Mouse (Mus musculus) kidney, embryonic 14.5 days (tissue): Measurements from ENCODE around the gene Rbck1. TPM values are rescaled to one million over a fixed set of nuclear protein-coding genes. Genes with fewer than 3 reads are reported as not detected.

Experiments
- ATAC-seq: fragments of 200-750 bp; cut with Nextera tagmentation; 2 replicates; pipeline ENCODE4 v1.8.0; 2017; ENCODE audit warnings: moderate number of reproducible peaks, mild to moderate bottlenecking, moderate TSS enrichment, moderate library complexity; ENCODE audit not compliant: low FRiP score, low TSS enrichment
- H3K27ac ChIP-seq: fragments of 300-500 bp; sonication (generic); 2 replicates; pipeline ENCODE4 v1.5.1; 2014; ENCODE audit warnings: low read depth, mild to moderate bottlenecking, low read length, moderate library complexity, mixed read lengths
- H3K27me3 ChIP-seq: fragments of 300-500 bp; sonication (generic); 2 replicates; pipeline ENCODE4 v1.6.1; 2014; ENCODE audit warnings: mild to moderate bottlenecking, low read length; ENCODE audit not compliant: control insufficient read depth, insufficient read depth
- H3K36me3 ChIP-seq: fragments of 300-500 bp; sonication (generic); 2 replicates; pipeline ENCODE4 v1.6.1; 2014; ENCODE audit warnings: low read length, mixed read lengths; ENCODE audit not compliant: control insufficient read depth, insufficient read depth
- H3K4me1 ChIP-seq: fragments of 300-500 bp; sonication (generic); 2 replicates; pipeline ENCODE4 v1.6.1; 2014; ENCODE audit warnings: low read length, mixed read lengths; ENCODE audit not compliant: control insufficient read depth, insufficient read depth
- H3K4me2 ChIP-seq: fragments of 300-500 bp; sonication (generic); replicated peaks from 2 replicates; pipeline ENCODE4 v1.6.1; 2014; ENCODE audit warnings: low read depth, mild to moderate bottlenecking, low read length
- H3K4me3 ChIP-seq: fragments of 300-500 bp; sonication (generic); 2 replicates; pipeline ENCODE4 v1.5.1; 2014; ENCODE audit warnings: mild to moderate bottlenecking, low read length
- H3K9ac ChIP-seq: fragments of 300-500 bp; sonication (generic); 2 replicates; pipeline ENCODE4 v1.6.1; 2014; ENCODE audit warnings: low read depth, mild to moderate bottlenecking, low read length, moderate library complexity
- H3K9me3 ChIP-seq: fragments of 300-500 bp; sonication (generic); 2 replicates; pipeline ENCODE4 v1.6.1; 2016; ENCODE audit warnings: low read length; ENCODE audit not compliant: control insufficient read depth
- WGBS: fragments of 180-500 bp; shearing (Covaris S2); extraction: QIAGEN DNeasy Blood & Tissue Kit; methylation state at CpG from one replicate; pipeline ENCODE4 v1.1.7; 2014; 5-methylcytosine and 5-hydroxymethylcytosine counted together
- polyA plus RNA-seq: library from polyadenylated mRNA; unstranded; fragments of >200 nt; fragmentation: Nextera tagmentation; extraction: Ambion mirVana; gene quantifications from 2 replicates; pipeline ENCODE4 v1.2.1, GENCODE M21; 2014

Gene Rbck1
- polyA plus RNA-seq, 1 experiment from 2014 or later, result 87.1 TPM

DNA sequence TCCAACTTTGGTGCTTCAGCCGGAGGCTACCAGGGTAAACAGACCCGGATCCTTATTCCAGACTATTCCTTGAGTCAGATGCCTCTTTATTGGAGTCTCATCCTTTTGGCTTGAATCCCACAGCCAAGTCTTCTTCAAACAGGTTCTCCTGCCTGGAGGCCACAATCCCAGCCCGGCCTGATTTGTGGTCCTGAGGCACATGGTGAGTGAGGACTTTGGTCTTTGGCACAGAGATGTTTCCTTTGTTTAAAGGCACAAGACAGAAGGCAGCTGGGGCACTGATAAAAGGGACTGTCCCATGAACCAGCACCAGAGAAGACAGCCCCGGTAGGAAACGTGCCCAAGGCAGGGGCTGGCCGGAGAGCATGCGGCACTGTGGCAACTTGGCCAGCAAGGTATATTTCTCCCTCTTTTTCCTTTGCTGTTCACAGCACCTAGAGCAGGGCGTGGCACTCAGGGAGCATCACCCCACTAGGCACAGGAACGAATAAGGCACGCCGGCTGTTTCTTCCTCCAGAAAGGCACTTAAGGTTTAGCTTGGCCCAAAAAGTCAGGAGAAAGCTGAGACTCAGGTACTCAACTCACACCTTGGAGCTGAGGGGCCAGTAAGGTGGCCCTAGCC is 5.2 kb upstream of the Rbck1 start:
- H3K27me3 ChIP-seq, result no peaks in the 10 kb centered on the region
- no peaks in the 10 kb centered on the region for H3K9me3 ChIP-seq
- no peaks in the 10 kb centered on the region for H3K36me3 ChIP-seq
- no peak overlapping the region for H3K9ac ChIP-seq
- no peaks in the 10 kb centered on the region for H3K4me1 ChIP-seq
- WGBS, result 94% methylated on average over 11 of the region's 11 CpGs
- H3K27ac ChIP-seq, result no peak overlapping the region
- H3K4me2 ChIP-seq, result no peak overlapping the region
- no peak for ATAC-seq
- H3K4me3 ChIP-seq, result no peak overlapping the region

DNA sequence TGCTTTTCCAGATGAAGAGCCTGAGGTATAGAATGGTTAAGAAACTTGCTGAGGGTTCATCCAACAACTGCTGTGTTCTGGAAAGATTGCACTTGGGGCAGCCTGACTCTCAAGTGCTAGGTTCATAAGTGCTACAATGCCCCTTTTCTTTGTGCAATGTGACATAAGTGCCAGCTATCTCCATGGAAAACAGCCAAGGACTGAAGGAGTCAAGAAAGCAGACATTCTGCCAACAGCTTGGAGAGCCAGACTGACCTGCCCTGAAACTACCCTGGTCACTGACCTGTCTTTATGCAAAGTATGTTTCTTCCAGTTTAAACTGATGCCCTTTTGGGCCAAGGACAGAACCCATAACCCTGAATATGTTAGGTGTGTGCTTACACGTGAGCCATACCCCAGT is 4.4 kb upstream of the Rbck1 start:
- ATAC-seq, result no peak
- H3K4me2 ChIP-seq, result no peak overlapping the region
- no peaks in the 10 kb centered on the region for H3K36me3 ChIP-seq
- H3K27ac ChIP-seq, result no peak overlapping the region
- H3K27me3 ChIP-seq, result no peaks in the 10 kb centered on the region
- no peak overlapping the region for H3K4me3 ChIP-seq
- WGBS, result 77% methylated on average over 1 of the region's 1 CpGs
- H3K9ac ChIP-seq, result no peak overlapping the region
- no peaks in the 10 kb centered on the region for H3K9me3 ChIP-seq
- H3K4me1 ChIP-seq, result no peaks in the 10 kb centered on the region; the same call in 1 of the 2 replicates

DNA sequence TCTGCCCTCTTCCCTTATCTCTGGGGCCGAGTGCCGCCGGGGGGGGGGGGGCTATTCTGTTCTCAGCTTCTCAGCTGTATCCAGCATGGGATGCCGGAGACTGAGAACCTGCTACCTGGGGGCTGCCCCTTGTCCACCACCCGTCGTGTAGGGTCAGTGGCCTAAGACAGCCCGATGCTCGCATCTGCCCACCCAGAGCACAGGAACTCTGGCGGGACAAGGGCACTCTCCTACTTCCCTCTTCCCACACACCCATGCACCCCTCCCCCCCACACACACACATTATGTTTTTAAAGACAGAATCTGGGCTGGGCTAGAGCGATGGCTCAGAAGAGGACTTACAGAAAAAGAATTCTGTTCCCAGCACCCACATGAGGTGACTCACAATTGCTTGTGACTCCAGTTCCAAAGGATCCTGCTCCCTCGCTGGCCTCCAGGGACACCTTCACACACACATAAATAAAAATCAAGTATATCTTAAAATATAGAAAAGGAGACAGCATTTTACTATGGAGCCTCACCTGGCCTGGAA is 2.9 kb upstream of the Rbck1 start:
- 62% methylated on average over 11 of the region's 11 CpGs for WGBS
- Histone ChIP-seq H3K4me1 (peaks cover 14% of the 10 kb centered on the region), H3K36me3 (no peaks in the 10 kb centered on the region)

DNA sequence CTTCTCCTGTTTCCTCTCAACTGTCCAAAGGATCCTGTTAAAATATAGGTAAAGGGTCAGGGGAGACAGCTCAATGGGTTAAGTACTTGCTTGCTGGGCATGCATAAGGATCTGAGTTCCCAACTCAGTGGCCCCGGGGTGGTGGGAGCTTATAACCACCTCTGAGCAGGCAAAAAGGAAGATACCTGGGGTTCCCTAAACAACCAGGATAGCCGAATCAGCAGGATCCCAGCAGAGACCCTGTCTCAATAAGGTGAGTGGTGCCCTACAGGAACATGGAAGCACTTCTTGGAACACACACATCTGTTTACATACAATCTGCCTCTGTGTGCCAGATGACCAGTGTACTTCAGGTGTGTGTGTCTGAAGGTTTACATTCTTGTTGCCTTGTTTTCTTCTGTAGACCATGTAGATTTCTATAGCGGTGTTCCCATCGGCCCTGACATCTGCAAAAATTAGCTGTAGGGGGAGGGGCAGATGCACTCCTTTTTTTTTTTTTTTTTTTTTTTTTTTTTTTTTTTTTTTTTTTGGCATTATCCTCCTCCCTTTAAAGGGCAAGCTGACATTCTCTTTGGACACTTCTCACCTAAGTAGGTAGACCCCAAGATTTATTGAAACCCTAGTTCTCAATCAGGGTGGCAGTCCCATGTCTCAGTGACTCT is 1.0 kb upstream of the Rbck1 start:
- ATAC-seq, result no peak
- H3K4me3 ChIP-seq, result no peak overlapping the region
- peaks cover 8% of the 10 kb centered on the region; the same call in 1 of the 2 replicates for H3K36me3 ChIP-seq
- H3K9ac ChIP-seq, result no peak overlapping the region
- 73% methylated on average over 4 of the region's 4 CpGs for WGBS
- no peaks in the 10 kb centered on the region for H3K27me3 ChIP-seq
- peaks cover 14% of the 10 kb centered on the region for H3K4me1 ChIP-seq
- no peak overlapping the region for H3K4me2 ChIP-seq
- H3K9me3 ChIP-seq, result no peaks in the 10 kb centered on the region
- no peak overlapping the region for H3K27ac ChIP-seq

More for the DNA sequence above, 2.9 kb upstream of the Rbck1 start:
- H3K9ac ChIP-seq, result no peak overlapping the region
- no peak overlapping the region for H3K4me3 ChIP-seq
- ATAC-seq, result no peak
- H3K27ac ChIP-seq, result no peak overlapping the region
- no peak overlapping the region for H3K4me2 ChIP-seq
- no peaks in the 10 kb centered on the region for H3K9me3 ChIP-seq
- H3K27me3 ChIP-seq, result no peaks in the 10 kb centered on the region

DNA sequence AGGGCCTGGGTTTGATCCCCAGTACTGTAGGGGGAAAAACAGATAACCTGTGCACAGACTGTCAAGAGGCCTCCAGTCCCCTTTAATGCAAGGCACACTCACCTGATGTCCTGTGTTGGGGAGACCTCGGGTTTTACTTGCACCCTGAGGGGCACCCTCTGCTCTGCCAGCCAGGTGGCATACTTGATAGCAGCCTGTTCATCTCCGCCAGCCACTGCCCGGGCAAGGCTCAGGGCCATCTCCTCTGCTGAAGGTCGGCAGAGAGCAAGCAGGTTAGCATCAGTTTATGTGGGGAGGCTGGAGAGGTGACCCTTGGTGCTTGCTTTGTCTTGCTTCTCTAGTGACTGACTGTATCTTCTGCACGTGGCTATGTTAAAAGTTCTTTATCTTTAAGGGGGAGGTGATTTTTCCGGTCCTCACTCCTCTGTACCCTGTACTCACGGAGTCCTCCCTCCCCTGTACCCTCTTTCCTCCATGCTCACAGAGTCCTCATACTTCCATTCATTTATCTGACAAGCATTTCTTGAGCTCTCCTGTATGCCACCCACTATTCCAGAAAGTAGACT is 1.5 kb downstream of the Rbck1 start:
- Histone ChIP-seq H3K27me3 (no peaks in the 10 kb centered on the region), H3K9ac (peak overlapping the region; percentile 23; the same call in 1 of the 2 replicates), H3K4me2 (peak overlapping the region; percentile 89), H3K4me1 (peaks cover 14% of the 10 kb centered on the region), H3K36me3 (peaks cover 27% of the 10 kb centered on the region), H3K4me3 (peak overlapping the region; percentile 92), H3K9me3 (no peaks in the 10 kb centered on the region), H3K27ac (no peak overlapping the region)
- ATAC-seq, result no peak
- WGBS, result 67% methylated on average over 7 of the region's 7 CpGs

GRCm38 (mm10) chr2:152327980-152328379 is 4.5 kb downstream of the Rbck1 start:
- Histone ChIP-seq H3K4me2 (no peak overlapping the region), H3K4me1 (peaks cover 14% of the 10 kb centered on the region), H3K9me3 (no peaks in the 10 kb centered on the region), H3K9ac (no peak overlapping the region), H3K36me3 (peaks cover 55% of the 10 kb centered on the region), H3K27me3 (no peaks in the 10 kb centered on the region), H3K4me3 (no peak overlapping the region), H3K27ac (no peak overlapping the region)
- WGBS, result 76% methylated on average over 5 of the region's 5 CpGs
- no peak for ATAC-seq

DNA sequence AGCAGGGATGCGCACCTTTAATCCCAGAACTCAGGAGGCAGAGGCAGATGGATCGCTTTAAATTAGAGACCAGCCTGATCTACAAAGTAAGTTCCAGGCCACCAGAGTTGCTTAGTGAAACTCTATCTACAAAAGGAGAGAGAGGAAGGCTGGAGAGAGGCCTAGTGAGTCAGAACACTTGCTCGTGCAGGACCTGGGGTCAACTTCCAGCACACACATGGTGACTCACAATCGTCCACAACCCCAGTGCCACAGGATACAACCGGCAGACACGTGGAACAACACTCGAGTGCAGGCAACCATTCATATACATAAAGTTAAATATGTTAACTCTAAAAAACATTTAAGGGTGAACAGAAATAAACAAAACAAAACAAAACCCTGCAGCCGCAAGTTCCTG is 5.8 kb downstream of the Rbck1 start:
- 85% methylated on average over 8 of the region's 8 CpGs for WGBS
- no peak overlapping the region for H3K4me3 ChIP-seq
- H3K9me3 ChIP-seq, result no peaks in the 10 kb centered on the region
- H3K36me3 ChIP-seq, result peaks cover 68% of the 10 kb centered on the region
- ATAC-seq, result no peak
- H3K27me3 ChIP-seq, result no peaks in the 10 kb centered on the region
- peaks cover 12% of the 10 kb centered on the region for H3K4me1 ChIP-seq
- no peak overlapping the region for H3K4me2 ChIP-seq
- H3K9ac ChIP-seq, result no peak overlapping the region
- H3K27ac ChIP-seq, result no peak overlapping the region

- Histone ChIP-seq H3K27ac (no peak overlapping the region), H3K36me3 (peaks cover 73% of the 10 kb centered on the region), H3K4me2 (no peak overlapping the region), H3K9ac (no peak overlapping the region), H3K4me1 (peaks cover 7% of the 10 kb centered on the region), H3K4me3 (no peak overlapping the region), H3K27me3 (no peaks in the 10 kb centered on the region), H3K9me3 (no peaks in the 10 kb centered on the region)
- WGBS, result 91% methylated on average over 13 of the region's 13 CpGs
- ATAC-seq, result no peak
Observed at GRCm38 (mm10) chr2:152326157-152326556, 6.3 kb downstream of the Rbck1 start.

DNA sequence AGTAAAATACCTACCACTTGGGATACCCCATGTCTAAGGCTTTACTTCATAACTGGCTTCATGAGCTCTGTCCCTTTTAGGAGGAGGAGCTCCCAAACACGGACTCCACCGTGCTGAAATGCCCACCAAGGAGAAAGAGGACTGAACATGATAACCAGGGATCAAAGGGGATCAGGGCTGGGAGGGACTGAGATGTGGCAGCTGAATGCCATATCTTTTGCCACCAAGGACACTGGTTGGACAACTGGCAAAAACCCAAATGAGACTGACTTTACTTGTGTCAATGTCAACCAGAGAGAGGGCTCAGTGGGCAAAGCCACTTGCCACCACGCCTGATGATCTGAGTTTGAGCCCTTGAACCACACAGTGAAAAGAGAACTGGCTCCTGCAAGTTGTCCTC is 7.6 kb downstream of the Rbck1 start:
- no peaks in the 10 kb centered on the region for H3K9me3 ChIP-seq
- no peaks in the 10 kb centered on the region for H3K4me1 ChIP-seq
- H3K9ac ChIP-seq, result no peak overlapping the region
- no peak for ATAC-seq
- H3K36me3 ChIP-seq, result peaks cover 77% of the 10 kb centered on the region
- WGBS, result 89% methylated on average over 3 of the region's 3 CpGs
- no peak overlapping the region for H3K4me2 ChIP-seq
- H3K27me3 ChIP-seq, result no peaks in the 10 kb centered on the region
- no peak overlapping the region for H3K4me3 ChIP-seq
- H3K27ac ChIP-seq, result no peak overlapping the region
